Mouse (Mus musculus): ENCODE measurements around the gene Abat. TPM values are rescaled to one million over a fixed set of nuclear protein-coding genes. Genes with fewer than 3 reads are reported as not detected.

The Abat gene
- polyA plus RNA-seq, 1 experiment from 2014 or later, result 33.9 TPM

GRCm38 (mm10) chr16:8668386-8668785 lies 155.2 kb downstream of the Abat start:
- Histone ChIP-seq H3K9ac (ENCODE audit: low read depth, low read length) (no peak overlapping the region), H3K4me3 (replicated peaks; ENCODE audit: low read depth, low read length) (no peak overlapping the region), H3K4me1 (replicated peaks; ENCODE audit: insufficient read depth, low read length) (peaks cover 24% of the 10 kb centered on the region), H3K4me2 (ENCODE audit: low read length) (no peak overlapping the region), H3K27me3 (ENCODE audit: insufficient read depth, low read length) (no peaks in the 10 kb centered on the region), H3K27ac (no peak overlapping the region), H3K9me3 (replicated peaks; ENCODE audit: low read length) (no peaks in the 10 kb centered on the region), H3K36me3 (ENCODE audit: insufficient read depth, low read length) (no peaks in the 10 kb centered on the region)
- DNase-seq (ENCODE audit: low spot score) (no peak), ATAC-seq (replicated peaks; ENCODE audit: low FRiP score, low read depth) (no peak)
- WGBS, result 89% methylated on average over 2 of the region's 2 CpGs
- no peak for TF ChIP-seq CTCF (IDR thresholded peaks at IDR 0.05; ENCODE audit: low read depth)

- H3K4me1 ChIP-seq (replicated peaks; ENCODE audit: insufficient read depth, low read length), result peaks cover 24% of the 10 kb centered on the region
- H3K9me3 ChIP-seq (replicated peaks; ENCODE audit: low read length), result no peaks in the 10 kb centered on the region
- H3K4me3 ChIP-seq (replicated peaks; ENCODE audit: low read depth, low read length), result no peak overlapping the region
- H3K27ac ChIP-seq, result no peak overlapping the region
- H3K36me3 ChIP-seq (ENCODE audit: insufficient read depth, low read length), result no peaks in the 10 kb centered on the region
- H3K27me3 ChIP-seq (ENCODE audit: insufficient read depth, low read length), result no peaks in the 10 kb centered on the region
- WGBS, result 57% methylated on average over 5 of the region's 5 CpGs
- H3K9ac ChIP-seq (ENCODE audit: low read depth, low read length), result no peak overlapping the region
- peak overlapping the region; percentile 84; the same call in 1 of the 2 replicates for H3K4me2 ChIP-seq (ENCODE audit: low read length)
- no peak for TF ChIP-seq CTCF (IDR thresholded peaks at IDR 0.05; ENCODE audit: low read depth)
- DNase-seq (ENCODE audit: low spot score) (no peak), ATAC-seq (replicated peaks; ENCODE audit: low FRiP score, low read depth) (no peak)
These were observed 156.2 kb downstream of the Abat start for GRCm38 (mm10) chr16:8669432-8669831.

GRCm38 (mm10) chr16:8670041-8671035 lies 157.1 kb downstream of the Abat start:
- no peak for TF ChIP-seq CTCF (IDR thresholded peaks at IDR 0.05; ENCODE audit: low read depth)
- 14% methylated on average over 14 of the region's 15 CpGs for WGBS
- H3K27me3 ChIP-seq (ENCODE audit: insufficient read depth, low read length), result no peaks in the 10 kb centered on the region
- no peaks in the 10 kb centered on the region for H3K9me3 ChIP-seq (replicated peaks; ENCODE audit: low read length)
- peak overlapping the region; percentile 85 for H3K27ac ChIP-seq
- peak overlapping the region; percentile 59 for H3K4me3 ChIP-seq (replicated peaks; ENCODE audit: low read depth, low read length)
- peaks cover 24% of the 10 kb centered on the region for H3K4me1 ChIP-seq (replicated peaks; ENCODE audit: insufficient read depth, low read length)
- ATAC-seq (replicated peaks; ENCODE audit: low FRiP score, low read depth), result no peak
- H3K4me2 ChIP-seq (ENCODE audit: low read length), result peak overlapping the region; percentile 84
- DNase-seq (ENCODE audit: low spot score), result peak; percentile 39
- 0 out of 2 replicates have a peak overlapping the region, but pooled peaks have one; percentile 13 for H3K9ac ChIP-seq (ENCODE audit: low read depth, low read length)
- H3K36me3 ChIP-seq (ENCODE audit: insufficient read depth, low read length), result no peaks in the 10 kb centered on the region

Small RNAs within 50 kb of the gene (microRNA-seq; reads per million reads assigned to microRNA genes)
- gene Gm22137, result not detected

Other genes starting within 250 kb of the Abat start
- gene Tmem114, start 88.3 kb upstream of the Abat start, polyA plus RNA-seq (2015; fragmentation: Nextera tagmentation; extraction: Ambion mirVana), result not detected in 2 replicates
- 15.2 and 18.4 TPM in 2 replicates for gene Mettl22, start 42.6 kb upstream of the Abat start, polyA plus RNA-seq (2015; fragmentation: Nextera tagmentation; extraction: Ambion mirVana)
- gene Pmm2, start 124.2 kb downstream of the Abat start, polyA plus RNA-seq (2015; fragmentation: Nextera tagmentation; extraction: Ambion mirVana), result 45.0 and 53.6 TPM in 2 replicates
- gene Tmem186, start 124.3 kb downstream of the Abat start, polyA plus RNA-seq (2015; fragmentation: Nextera tagmentation; extraction: Ambion mirVana), result 13.8 and 16.0 TPM in 2 replicates
- 53.0 and 61.1 TPM in 2 replicates for gene Carhsp1, start 158.7 kb downstream of the Abat start, polyA plus RNA-seq (2015; fragmentation: Nextera tagmentation; extraction: Ambion mirVana)
- not detected in 2 replicates for gene Gm5767, start 167.3 kb downstream of the Abat start, polyA plus RNA-seq (2015; fragmentation: Nextera tagmentation; extraction: Ambion mirVana)

All from kidney, postnatal 0 days (tissue).